Mouse (Mus musculus): ENCODE measurements around the gene Gm5926. TPM values are rescaled to one million over a fixed set of nuclear protein-coding genes. Genes with fewer than 3 reads are reported as not detected.
"Not testable (repeated sequence)": the region's sequence is repeated elsewhere in the genome, so short reads cannot be mapped to it uniquely, and the experiment has no call there.

The Gm5926 gene
- polyA plus RNA-seq (2012; rRNA removed), result not detected in 2 replicates

DNA sequence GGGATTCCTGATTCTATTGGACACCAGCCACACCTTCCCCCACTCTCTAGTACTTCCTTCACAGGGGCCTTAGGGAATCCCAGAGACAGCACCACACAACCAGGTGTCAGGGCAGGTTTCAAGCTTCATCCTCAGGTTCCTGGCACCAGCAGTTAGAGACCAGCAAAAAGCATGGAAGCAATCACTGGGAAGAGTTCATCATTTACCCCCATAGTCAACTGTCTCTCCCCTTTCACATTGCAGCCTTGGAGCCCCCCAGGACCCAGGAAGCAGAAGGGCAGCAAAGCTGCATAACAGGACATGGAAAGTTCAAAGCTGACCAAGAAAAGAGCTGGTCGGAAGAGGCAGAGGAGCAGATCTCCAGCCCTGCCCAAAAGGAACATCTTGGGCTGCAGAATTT lies at the start of gene Gm5926:
Gm5926 (plus strand) TSS at position 301 of the 400 bp plus-strand sequence.
- not testable (repeated sequence) for DNase-seq (ENCODE audit: low read depth in 1 of 2, low spot score in 2 of 2); H3K27me3 ChIP-seq (ENCODE audit: control insufficient read depth, insufficient read depth, low read length); H3K4me3 ChIP-seq (ENCODE audit: extremely low read depth, insufficient read depth, insufficient read length); H3K36me3 ChIP-seq (ENCODE audit: control insufficient read depth, insufficient read depth, low read length); H3K27ac ChIP-seq (ENCODE audit: insufficient read depth, low read length); H3K4me1 ChIP-seq (ENCODE audit: control insufficient read depth, insufficient read depth, insufficient read length)
- WGBS, result no CpG with 5 or more reads among the region's 1 CpGs

DNA sequence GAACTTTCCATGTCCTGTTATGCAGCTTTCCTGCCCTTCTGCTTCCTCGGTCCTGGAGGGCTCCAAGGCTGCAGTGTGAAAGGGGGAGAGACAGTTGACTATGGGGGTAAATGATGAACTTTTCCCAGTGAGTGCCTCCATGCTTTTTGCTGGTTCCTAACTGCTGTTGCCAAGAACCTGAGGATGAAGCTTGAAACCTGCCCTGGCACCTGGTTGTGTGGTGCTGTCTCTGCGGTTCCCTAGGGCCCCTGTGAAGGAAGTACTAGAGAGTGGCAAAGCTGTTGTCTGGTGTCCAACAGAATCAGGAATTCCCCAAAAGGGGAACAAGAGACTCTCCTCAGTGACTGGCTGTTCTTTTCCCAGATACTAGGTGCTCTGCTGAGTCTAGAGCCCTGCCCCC lies 49.5 kb upstream of the Gm5926 start:
- not testable (repeated sequence) for H3K4me1 ChIP-seq (ENCODE audit: control insufficient read depth, insufficient read depth, insufficient read length); DNase-seq (ENCODE audit: low read depth in 1 of 2, low spot score in 2 of 2); H3K4me3 ChIP-seq (ENCODE audit: extremely low read depth, insufficient read depth, insufficient read length); H3K27me3 ChIP-seq (ENCODE audit: control insufficient read depth, insufficient read depth, low read length); H3K36me3 ChIP-seq (ENCODE audit: control insufficient read depth, insufficient read depth, low read length); H3K27ac ChIP-seq (ENCODE audit: insufficient read depth, low read length)
- WGBS, result 94% methylated on average over 1 of the region's 2 CpGs

DNA sequence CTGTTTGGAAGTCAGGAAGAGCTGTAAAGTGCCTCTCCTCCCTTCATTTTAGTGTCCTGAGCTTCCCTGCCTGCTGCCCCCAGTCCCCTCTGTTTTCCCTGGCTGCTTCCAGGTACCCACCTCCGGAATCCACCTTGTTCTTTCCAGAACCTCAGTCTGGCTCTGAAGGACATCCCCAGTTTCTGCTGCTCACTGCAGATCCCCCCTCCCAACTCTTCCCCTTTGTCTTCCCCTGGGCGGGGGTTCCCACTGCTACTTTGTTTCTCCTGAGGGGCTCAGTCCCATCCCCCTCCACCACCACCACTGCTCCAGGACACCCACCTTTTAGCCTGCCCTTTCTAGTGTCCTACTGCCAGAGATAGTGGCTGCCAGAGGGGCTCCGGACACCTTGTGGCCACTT lies 49.1 kb upstream of the Gm5926 start:
- not testable (repeated sequence) for H3K27me3 ChIP-seq (ENCODE audit: control insufficient read depth, insufficient read depth, low read length); DNase-seq (ENCODE audit: low read depth in 1 of 2, low spot score in 2 of 2); H3K27ac ChIP-seq (ENCODE audit: insufficient read depth, low read length); H3K4me3 ChIP-seq (ENCODE audit: extremely low read depth, insufficient read depth, insufficient read length); H3K36me3 ChIP-seq (ENCODE audit: control insufficient read depth, insufficient read depth, low read length); H3K4me1 ChIP-seq (ENCODE audit: control insufficient read depth, insufficient read depth, insufficient read length)
- 82% methylated on average over 3 of the region's 3 CpGs for WGBS

Other genes with a start within 250 kb of the Gm5926 start
- not detected in 2 replicates for gene Btbd35f1, start 90.7 kb upstream of the Gm5926 start, polyA plus RNA-seq (2012; rRNA removed)
- not detected in 2 replicates for gene Btbd35f21, start 75.4 kb downstream of the Gm5926 start, polyA plus RNA-seq (2012; rRNA removed)
- not detected in 2 replicates for gene Btbd35f30, start 243.9 kb downstream of the Gm5926 start, polyA plus RNA-seq (2012; rRNA removed)

Measured in spleen, adult 2 months (tissue).